Mouse (Mus musculus): Measurements from ENCODE around the gene Pabpc4.

GRCm38 (mm10) chr4:123233492-123234084, 28.6 kb upstream of the Pabpc4 start, which contains the start of gene Heyl:
- TF ChIP-seq CTCF (IDR thresholded peaks at IDR 0.05; ENCODE audit: borderline replicate concordance, insufficient read depth, low read depth, low read length) (no peak), POLR2A (IDR thresholded peaks at IDR 0.05; ENCODE audit: borderline replicate concordance, insufficient read depth, low read length) (no peak)

Measured in cerebellum, adult 2 months (tissue).